Mouse (Mus musculus) liver, postnatal 0 days (tissue): Measurements from ENCODE around the gene Cdc40. TPM values are rescaled to one million over a fixed set of nuclear protein-coding genes. Genes with fewer than 3 reads are reported as not detected.

Source experiments
- ATAC-seq: fragments of 200-750 bp; cut with Nextera tagmentation; 2 replicates; pipeline ENCODE4 v1.8.0; 2017; ENCODE audit warnings: mild to moderate bottlenecking, moderate library complexity
- DNase-seq: peaks from one replicate; pipeline ENCODE4 v3.0.0-alpha.2; 2016
- H3K27ac ChIP-seq: fragments of 300-500 bp; sonication (generic); 2 replicates; pipeline ENCODE4 v1.5.1; 2014; ENCODE audit warnings: antibody characterized with exemption, moderate library complexity, mild to moderate bottlenecking, low read depth
- H3K27me3 ChIP-seq: fragments of 300-500 bp; sonication (generic); 2 replicates; pipeline ENCODE4 v1.6.1; 2014; ENCODE audit warnings: low read length, control low read depth, mixed read lengths; ENCODE audit not compliant: insufficient read depth
- H3K36me3 ChIP-seq: fragments of 300-500 bp; sonication (generic); replicated peaks from 2 replicates; pipeline ENCODE4 v1.6.1; 2014; ENCODE audit warnings: mild to moderate bottlenecking, control low read depth, low read length, moderate library complexity, mixed read lengths; ENCODE audit not compliant: insufficient read depth
- H3K4me1 ChIP-seq: fragments of 300-500 bp; sonication (generic); 2 replicates; pipeline ENCODE4 v1.6.1; 2014; ENCODE audit warnings: antibody characterized with exemption, mild to moderate bottlenecking, control low read depth; ENCODE audit not compliant: insufficient read depth
- H3K4me2 ChIP-seq: fragments of 300-500 bp; sonication (generic); 2 replicates; pipeline ENCODE4 v1.6.1; 2014; ENCODE audit warnings: low read depth, mild to moderate bottlenecking, low read length, moderate library complexity, mixed read lengths
- H3K4me3 ChIP-seq: fragments of 300-500 bp; sonication (generic); 2 replicates; pipeline ENCODE4 v1.5.1; 2014; ENCODE audit warnings: low read depth, low read length
- H3K9ac ChIP-seq: fragments of 300-500 bp; sonication (generic); replicated peaks from 2 replicates; pipeline ENCODE4 v1.6.1; 2014; ENCODE audit warnings: mild to moderate bottlenecking, moderate library complexity
- H3K9me3 ChIP-seq: fragments of 300-500 bp; sonication (generic); 2 replicates; pipeline ENCODE4 v1.6.1; 2016; ENCODE audit warnings: mild to moderate bottlenecking, control low read depth, low read length, mixed read lengths
- CTCF ChIP-seq: sonication (generic); IDR thresholded peaks from 2 replicates; pipeline ENCODE4 v1.5.1; 2016; ENCODE audit warnings: antibody characterized with exemption, low read depth
- EP300 ChIP-seq: IDR thresholded peaks from 2 replicates; pipeline ENCODE4 v1.6.1; 2016; ENCODE audit warnings: antibody characterized with exemption, low read depth, mild to moderate bottlenecking
- WGBS: fragments of 180-500 bp; shearing (Covaris S2); extraction: QIAGEN DNeasy Blood & Tissue Kit; methylation state at CpG from one replicate; pipeline ENCODE4 v1.1.7; 2014; ENCODE audit not compliant: insufficient replicate concordance; 5-methylcytosine and 5-hydroxymethylcytosine counted together
- polyA plus RNA-seq: library from polyadenylated mRNA; unstranded; fragments of >200 nt; fragmentation: Nextera tagmentation; extraction: Ambion mirVana; gene quantifications from 2 replicates; pipeline ENCODE4 v1.2.1, GENCODE M21; 2015

Cdc40 gene
- polyA plus RNA-seq, 1 experiment from 2014 or later: 10.3 TPM

GRCm38 (mm10) chr10:40851138-40851537, 32.0 kb downstream of the Cdc40 start:
- Histone ChIP-seq H3K36me3 (peaks cover 31% of the 10 kb centered on the region), H3K4me3 (no peak overlapping the region), H3K27ac (no peak overlapping the region), H3K4me2 (no peak overlapping the region), H3K4me1 (no peaks in the 10 kb centered on the region), H3K9me3 (no peaks in the 10 kb centered on the region), H3K27me3 (no peaks in the 10 kb centered on the region), H3K9ac (no peak overlapping the region)
- ATAC-seq (no peak), DNase-seq (no peak)
- TF ChIP-seq EP300: no peak
- TF ChIP-seq CTCF: no peak

GRCm38 (mm10) chr10:40850644-40851043, 32.5 kb downstream of the Cdc40 start:
- WGBS: 79% methylated on average over 2 of the region's 2 CpGs
- no peak overlapping the region for H3K4me3 ChIP-seq
- H3K36me3 ChIP-seq: peaks cover 33% of the 10 kb centered on the region
- no peak overlapping the region for H3K9ac ChIP-seq
- no peak overlapping the region for H3K4me2 ChIP-seq
- TF ChIP-seq EP300 (no peak), CTCF (no peak)
- H3K9me3 ChIP-seq: no peaks in the 10 kb centered on the region
- no peak overlapping the region for H3K27ac ChIP-seq
- DNase-seq (no peak), ATAC-seq (no peak)
- H3K4me1 ChIP-seq: no peaks in the 10 kb centered on the region
- no peaks in the 10 kb centered on the region for H3K27me3 ChIP-seq

- peaks cover 50% of the 10 kb centered on the region for H3K36me3 ChIP-seq
- no peak for TF ChIP-seq EP300
- TF ChIP-seq CTCF: no peak
- WGBS: 82% methylated on average over 10 of the region's 10 CpGs
Observed at GRCm38 (mm10) chr10:40847176-40847874, 35.8 kb downstream of the Cdc40 start.

GRCm38 (mm10) chr10:40845626-40846025, 37.5 kb downstream of the Cdc40 start:
- Histone ChIP-seq H3K27me3 (no peaks in the 10 kb centered on the region), H3K4me1 (no peaks in the 10 kb centered on the region), H3K27ac (no peak overlapping the region), H3K9me3 (no peaks in the 10 kb centered on the region), H3K36me3 (peaks cover 61% of the 10 kb centered on the region), H3K9ac (no peak overlapping the region), H3K4me2 (no peak overlapping the region), H3K4me3 (no peak overlapping the region)
- no peak for DNase-seq
- TF ChIP-seq CTCF (no peak), EP300 (no peak)
- ATAC-seq: no peak
- 78% methylated on average over 6 of the region's 6 CpGs for WGBS

More at GRCm38 (mm10) chr10:40847176-40847874, 35.8 kb downstream of the Cdc40 start:
- no peak overlapping the region for H3K4me3 ChIP-seq
- H3K4me1 ChIP-seq: no peaks in the 10 kb centered on the region
- no peaks in the 10 kb centered on the region for H3K9me3 ChIP-seq
- no peak overlapping the region for H3K4me2 ChIP-seq
- peak; percentile 64 for ATAC-seq
- H3K27ac ChIP-seq: no peak overlapping the region
- no peak overlapping the region for H3K9ac ChIP-seq
- no peaks in the 10 kb centered on the region for H3K27me3 ChIP-seq
- DNase-seq: no peak

- no peak for DNase-seq
Observed at GRCm38 (mm10) chr10:40844546-40844945, 38.6 kb downstream of the Cdc40 start.

GRCm38 (mm10) chr10:40843841-40844240, 39.3 kb downstream of the Cdc40 start:
- TF ChIP-seq EP300: no peak
- no peak for TF ChIP-seq CTCF
- DNase-seq: no peak
- no peaks in the 10 kb centered on the region for H3K9me3 ChIP-seq
- no peak overlapping the region for H3K4me2 ChIP-seq
- WGBS: 91% methylated on average over 5 of the region's 5 CpGs
- ATAC-seq: no peak
- H3K27me3 ChIP-seq: no peaks in the 10 kb centered on the region
- H3K4me3 ChIP-seq: no peak overlapping the region
- peaks cover 59% of the 10 kb centered on the region for H3K36me3 ChIP-seq
- H3K4me1 ChIP-seq: no peaks in the 10 kb centered on the region
- no peak overlapping the region for H3K27ac ChIP-seq
- no peak overlapping the region for H3K9ac ChIP-seq

More at GRCm38 (mm10) chr10:40844546-40844945, 38.6 kb downstream of the Cdc40 start:
- Histone ChIP-seq H3K4me1 (no peaks in the 10 kb centered on the region), H3K27ac (no peak overlapping the region), H3K9ac (no peak overlapping the region), H3K27me3 (no peaks in the 10 kb centered on the region), H3K9me3 (no peaks in the 10 kb centered on the region), H3K4me3 (no peak overlapping the region), H3K4me2 (no peak overlapping the region), H3K36me3 (peaks cover 63% of the 10 kb centered on the region)
- no peak for TF ChIP-seq CTCF
- TF ChIP-seq EP300: no peak
- no peak for ATAC-seq
- WGBS: 79% methylated on average over 10 of the region's 10 CpGs
